Mouse (Mus musculus) embryonic facial prominence, embryonic 14.5 days (tissue): ENCODE data around the gene Pex10. TPM values are rescaled to one million over a fixed set of nuclear protein-coding genes. Genes with fewer than 3 reads are reported as not detected.

Experiments
- ATAC-seq: fragments of 200-750 bp; cut with Nextera tagmentation; 2 replicates; pipeline ENCODE4 v1.8.0; 2017; ENCODE audit warnings: low read depth, moderate number of reproducible peaks, moderate TSS enrichment
- DNase-seq: peaks from one replicate; pipeline ENCODE4 v3.0.0-alpha.2; 2015; ENCODE audit warnings: low spot score
- H3K27ac ChIP-seq: fragments of 300-500 bp; sonication (generic); replicated peaks from 2 replicates; pipeline ENCODE4 v1.5.1; 2014; ENCODE audit warnings: low read depth, mild to moderate bottlenecking, low read length, moderate library complexity
- H3K27me3 ChIP-seq: fragments of 300-500 bp; sonication (generic); replicated peaks from 2 replicates; pipeline ENCODE4 v1.6.1; 2014; ENCODE audit warnings: low read length; ENCODE audit not compliant: control insufficient read depth, insufficient read depth
- H3K36me3 ChIP-seq: fragments of 300-500 bp; sonication (generic); 2 replicates; pipeline ENCODE4 v1.6.1; 2014; ENCODE audit warnings: low read length, mixed read lengths; ENCODE audit not compliant: control insufficient read depth, insufficient read depth
- H3K4me1 ChIP-seq: fragments of 300-500 bp; sonication (generic); 2 replicates; pipeline ENCODE4 v1.6.1; 2014; ENCODE audit warnings: antibody characterized with exemption, low read length; ENCODE audit not compliant: control insufficient read depth, insufficient read depth
- H3K4me2 ChIP-seq: fragments of 300-500 bp; sonication (generic); 2 replicates; pipeline ENCODE4 v1.6.1; 2014; ENCODE audit warnings: low read depth, mild to moderate bottlenecking, low read length, moderate library complexity, mixed read lengths
- H3K4me3 ChIP-seq: fragments of 300-500 bp; sonication (generic); 2 replicates; pipeline ENCODE4 v1.5.1; 2014; ENCODE audit warnings: low read depth, mild to moderate bottlenecking, low read length
- H3K9ac ChIP-seq: fragments of 300-500 bp; sonication (generic); 2 replicates; pipeline ENCODE4 v1.6.1; 2014; ENCODE audit warnings: low read depth, mild to moderate bottlenecking, low read length, moderate library complexity, mixed read lengths
- H3K9me3 ChIP-seq: fragments of 300-500 bp; sonication (generic); 2 replicates; pipeline ENCODE4 v1.6.1; 2016; ENCODE audit warnings: low read length; ENCODE audit not compliant: control insufficient read depth
- WGBS: fragments of 180-500 bp; shearing (Covaris S2); extraction: QIAGEN DNeasy Blood & Tissue Kit; methylation state at CpG from one replicate; pipeline ENCODE4 v1.1.7; 2014; 5-methylcytosine and 5-hydroxymethylcytosine counted together
- polyA plus RNA-seq: library from polyadenylated mRNA; unstranded; fragments of >200 nt; fragmentation: Nextera tagmentation; extraction: Ambion mirVana; gene quantifications from 2 replicates; pipeline ENCODE4 v1.2.1, GENCODE M21; 2014

Pex10 gene
- polyA plus RNA-seq, 1 experiment from 2014 or later: 7.3 TPM

- Histone ChIP-seq H3K9ac (no peak overlapping the region), H3K36me3 (no peaks in the 10 kb centered on the region), H3K9me3 (no peaks in the 10 kb centered on the region), H3K27ac (no peak overlapping the region), H3K4me2 (no peak overlapping the region), H3K4me1 (peaks cover 3% of the 10 kb centered on the region; the same call in 1 of the 2 replicates), H3K4me3 (no peak overlapping the region), H3K27me3 (no peaks in the 10 kb centered on the region)
- ATAC-seq: no peak
- WGBS: 74% methylated on average over 11 of the region's 11 CpGs
- no peak for DNase-seq
These were observed 42.4 kb upstream of the Pex10 start for GRCm38 (mm10) chr4:155024170-155025010.

GRCm38 (mm10) chr4:155033115-155033514, 33.7 kb upstream of the Pex10 start:
- 35% methylated on average over 6 of the region's 6 CpGs for WGBS
- 0 out of 2 replicates have a peak, but pooled peaks cover 5% of the 10 kb centered on the region for H3K27me3 ChIP-seq
- DNase-seq (no peak), ATAC-seq (no peak)
- H3K27ac ChIP-seq: no peak overlapping the region
- no peak overlapping the region for H3K4me3 ChIP-seq
- H3K4me1 ChIP-seq: no peaks in the 10 kb centered on the region
- H3K4me2 ChIP-seq: no peak overlapping the region
- no peaks in the 10 kb centered on the region for H3K9me3 ChIP-seq
- H3K36me3 ChIP-seq: no peaks in the 10 kb centered on the region
- no peak overlapping the region for H3K9ac ChIP-seq

GRCm38 (mm10) chr4:155034202-155034601, 32.6 kb upstream of the Pex10 start:
- Histone ChIP-seq H3K9ac (no peak overlapping the region), H3K9me3 (no peaks in the 10 kb centered on the region), H3K36me3 (no peaks in the 10 kb centered on the region), H3K4me3 (no peak overlapping the region), H3K4me2 (no peak overlapping the region), H3K27me3 (0 out of 2 replicates have a peak, but pooled peaks cover 5% of the 10 kb centered on the region), H3K4me1 (no peaks in the 10 kb centered on the region), H3K27ac (no peak overlapping the region)
- DNase-seq (no peak), ATAC-seq (no peak)
- WGBS: 33% methylated on average over 7 of the region's 7 CpGs

GRCm38 (mm10) chr4:155034787-155035186, 32.0 kb upstream of the Pex10 start:
- no peak for ATAC-seq
- H3K4me2 ChIP-seq: no peak overlapping the region
- H3K36me3 ChIP-seq: no peaks in the 10 kb centered on the region
- no peaks in the 10 kb centered on the region for H3K4me1 ChIP-seq
- 62% methylated on average over 13 of the region's 13 CpGs for WGBS
- H3K27ac ChIP-seq: no peak overlapping the region
- no peaks in the 10 kb centered on the region for H3K9me3 ChIP-seq
- H3K27me3 ChIP-seq: 0 out of 2 replicates have a peak, but pooled peaks cover 5% of the 10 kb centered on the region
- no peak for DNase-seq
- H3K4me3 ChIP-seq: no peak overlapping the region
- no peak overlapping the region for H3K9ac ChIP-seq

- H3K4me1 ChIP-seq: no peaks in the 10 kb centered on the region; the same call in 1 of the 2 replicates
- no peak overlapping the region for H3K4me2 ChIP-seq
- WGBS: 37% methylated on average over 9 of the region's 9 CpGs
- no peak overlapping the region for H3K4me3 ChIP-seq
- H3K36me3 ChIP-seq: no peaks in the 10 kb centered on the region
- ATAC-seq (no peak), DNase-seq (no peak)
- H3K9me3 ChIP-seq: no peaks in the 10 kb centered on the region
- H3K27ac ChIP-seq: no peak overlapping the region
- H3K27me3 ChIP-seq: peaks cover 51% of the 10 kb centered on the region
- no peak overlapping the region for H3K9ac ChIP-seq
These were observed 26.6 kb upstream of the Pex10 start for GRCm38 (mm10) chr4:155040197-155040596.

GRCm38 (mm10) chr4:155040696-155041095, 26.1 kb upstream of the Pex10 start:
- Histone ChIP-seq H3K36me3 (no peaks in the 10 kb centered on the region), H3K27ac (no peak overlapping the region), H3K4me3 (no peak overlapping the region), H3K4me1 (no peaks in the 10 kb centered on the region; the same call in 1 of the 2 replicates), H3K9ac (no peak overlapping the region), H3K4me2 (no peak overlapping the region), H3K27me3 (peaks cover 51% of the 10 kb centered on the region), H3K9me3 (no peaks in the 10 kb centered on the region)
- 55% methylated on average over 6 of the region's 6 CpGs for WGBS
- ATAC-seq (no peak), DNase-seq (no peak)

GRCm38 (mm10) chr4:155042606-155043288, 24.1 kb upstream of the Pex10 start:
- H3K9ac ChIP-seq: peak overlapping the region; percentile 55; the same call in 1 of the 2 replicates
- H3K4me2 ChIP-seq: peak overlapping the region; percentile 73
- peaks cover 51% of the 10 kb centered on the region for H3K27me3 ChIP-seq
- no peak overlapping the region for H3K27ac ChIP-seq
- WGBS: 5% methylated on average over 39 of the region's 65 CpGs
- ATAC-seq (no peak), DNase-seq (no peak)
- H3K9me3 ChIP-seq: no peaks in the 10 kb centered on the region
- no peaks in the 10 kb centered on the region; the same call in 1 of the 2 replicates for H3K4me1 ChIP-seq
- peak overlapping the region; percentile 45 for H3K4me3 ChIP-seq
- no peaks in the 10 kb centered on the region for H3K36me3 ChIP-seq

- Histone ChIP-seq H3K36me3 (no peaks in the 10 kb centered on the region), H3K9ac (peak overlapping the region; percentile 55; the same call in 1 of the 2 replicates), H3K27me3 (peaks cover 51% of the 10 kb centered on the region), H3K4me3 (peak overlapping the region; percentile 45), H3K27ac (no peak overlapping the region), H3K4me1 (no peaks in the 10 kb centered on the region; the same call in 1 of the 2 replicates), H3K4me2 (peak overlapping the region; percentile 73), H3K9me3 (no peaks in the 10 kb centered on the region)
- no peak for DNase-seq
- 6% methylated on average over 13 of the region's 25 CpGs for WGBS
- ATAC-seq: no peak
These were observed 23.6 kb upstream of the Pex10 start for GRCm38 (mm10) chr4:155043289-155043625.
